Mouse (Mus musculus) embryonic stem cell, embryonic (primary cell): ENCODE measurements around the gene Ndufv3.

ENCODE experiments used
- CTCF ChIA-PET, 4 experiments: fragments of 300-600 bp in 2 of 4; fragments of 350-600 bp in 2 of 4; sonication (Branson Sonifier 250); formaldehyde crosslinking; loops; one replicate each; lab custom pipeline; 2022; ENCODE audit warnings: inconsistent platforms in 2 of 4; lab: Charles Lee
- POLR2A ChIA-PET, 4 experiments: fragments of 300-600 bp in 2 of 4; fragments of 350-600 bp in 2 of 4; sonication (Branson Sonifier 250); formaldehyde crosslinking; loops; one replicate each; lab custom pipeline; 2022; ENCODE audit warnings: antibody characterized with exemption in 4 of 4, inconsistent platforms in 1 of 4; lab: Charles Lee

Ndufv3 gene

GRCm38 (mm10) chr17:31557947-31558542 lies 38.1 kb downstream of the Ndufv3 start:
- ChIA-PET CTCF (interaction anchor here in 1 of 4 experiments (0.7 kb wide), 1 partner anchor 68 kb away, joined by 3 read pairs; no protein-coding TSS in a partner anchor), POLR2A (interaction anchor here (0.6 to 5.4 kb wide), 56 partner anchors 8 to 287 kb away, joined by 3 to 52 read pairs (median 5); partner anchors contain the start of genes Cbs (in 2 of the 4) and Pde9a (in 1 of the 4))

- CTCF ChIA-PET, result no interaction called here
- POLR2A ChIA-PET, result interaction anchor here in 3 of 4 experiments (0.6 to 5.4 kb wide), 60 partner anchors 8 to 554 kb away, joined by 3 to 52 read pairs (median 4); partner anchors contain the start of genes Cbs (in 2 of the 3), Ndufv3 (in 1 of the 3) and Wdr4 (in 1 of the 3)
Measured at GRCm38 (mm10) chr17:31559021-31559789, 39.3 kb downstream of the Ndufv3 start.

GRCm38 (mm10) chr17:31563632-31564014 lies 43.7 kb downstream of the Ndufv3 start:
- POLR2A ChIA-PET, result interaction anchor here (0.5 to 9.5 kb wide), 73 partner anchors 7 to 759 kb away, joined by 3 to 182 read pairs (median 4); partner anchors contain the start of genes Cbs (in 3 of the 4), Ndufv3 (in 2 of the 4), Wdr4 (in 2 of the 4) and Abcg1 (in 1 of the 4)
- CTCF ChIA-PET, result interaction anchor here in 3 of 4 experiments (0.5 to 1.7 kb wide), 7 partner anchors 10 to 902 kb away, joined by 3 to 10 read pairs (median 3); no protein-coding TSS in a partner anchor

GRCm38 (mm10) chr17:31564015-31564857 lies 44.3 kb downstream of the Ndufv3 start, which contains the start of gene Pknox1:
Gene Pknox1 (plus strand): TSS chr17:31564734.
- POLR2A ChIA-PET, result interaction anchor here (0.5 to 9.5 kb wide), 88 partner anchors 8 to 758 kb away, joined by 3 to 182 read pairs (median 4); partner anchors contain the start of genes Cbs (in 3 of the 4), Ndufv3 (in 2 of the 4), Wdr4 (in 2 of the 4) and Abcg1 (in 1 of the 4)
- CTCF ChIA-PET, result interaction anchor here in 3 of 4 experiments (0.5 to 1.7 kb wide), 11 partner anchors 9 to 902 kb away, joined by 3 to 10 read pairs (median 3); no protein-coding TSS in a partner anchor

GRCm38 (mm10) chr17:31564858-31565140 lies 44.9 kb downstream of the Ndufv3 start:
- ChIA-PET CTCF (interaction anchor here in 2 of 4 experiments (0.6 to 1.7 kb wide), 5 partner anchors 72 to 446 kb away, joined by 3 to 10 read pairs (median 4); no protein-coding TSS in a partner anchor), POLR2A (interaction anchor here (0.5 to 9.5 kb wide), 78 partner anchors 8 to 757 kb away, joined by 3 to 182 read pairs (median 4); partner anchors contain the start of genes Cbs (in 3 of the 4), Ndufv3 (in 2 of the 4), Wdr4 (in 2 of the 4) and Abcg1 (in 1 of the 4))

GRCm38 (mm10) chr17:31565141-31566056 lies 45.5 kb downstream of the Ndufv3 start:
- CTCF ChIA-PET, result interaction anchor here (0.6 to 2.1 kb wide), 12 partner anchors 9 to 446 kb away, joined by 3 to 10 read pairs (median 6); no protein-coding TSS in a partner anchor
- POLR2A ChIA-PET, result interaction anchor here (0.6 to 9.5 kb wide), 54 partner anchors 7 to 289 kb away, joined by 3 to 182 read pairs (median 4); partner anchors contain the start of genes Cbs (in 2 of the 4), Wdr4 (in 2 of the 4) and Ndufv3 (in 1 of the 4)

GRCm38 (mm10) chr17:31566276-31566675 lies 46.4 kb downstream of the Ndufv3 start:
- CTCF ChIA-PET, result interaction anchor here (0.5 to 2.1 kb wide), 7 partner anchors 8 to 74 kb away, joined by 4 to 9 read pairs (median 5); no protein-coding TSS in a partner anchor
- POLR2A ChIA-PET, result interaction anchor here (0.6 to 9.5 kb wide), 41 partner anchors 8 to 308 kb away, joined by 3 to 182 read pairs (median 5); partner anchors contain the start of genes Cbs (in 2 of the 4), Wdr4 (in 2 of the 4) and Ndufv3 (in 1 of the 4)

- ChIA-PET POLR2A (interaction anchor here (0.7 to 9.5 kb wide), 10 partner anchors 10 to 284 kb away, joined by 3 to 182 read pairs (median 4); no protein-coding TSS in a partner anchor), CTCF (interaction anchor here in 1 of 4 experiments (1.3 kb wide), 1 partner anchor 37 kb away, joined by 3 read pairs; no protein-coding TSS in a partner anchor)
Measured at GRCm38 (mm10) chr17:31569756-31570155, 49.8 kb downstream of the Ndufv3 start.

GRCm38 (mm10) chr17:31570321-31570925 lies 50.5 kb downstream of the Ndufv3 start:
- CTCF ChIA-PET, result interaction anchor here in 2 of 4 experiments (0.5 to 0.7 kb wide), 3 partner anchors 123 to 938 kb away, joined by 3 to 4 read pairs (median 3); no protein-coding TSS in a partner anchor
- POLR2A ChIA-PET, result interaction anchor here (0.5 to 9.5 kb wide), 14 partner anchors 9 to 963 kb away, joined by 3 to 182 read pairs (median 4); no protein-coding TSS in a partner anchor

- ChIA-PET POLR2A (interaction anchor here in 2 of 4 experiments (0.7 to 9.5 kb wide), 4 partner anchors 8 to 182 kb away, joined by 3 to 182 read pairs (median 16); no protein-coding TSS in a partner anchor), CTCF (interaction anchor here in 1 of 4 experiments (0.9 kb wide), 1 partner anchor 35 kb away, joined by 3 read pairs; no protein-coding TSS in a partner anchor)
Measured at GRCm38 (mm10) chr17:31571689-31572088, 51.8 kb downstream of the Ndufv3 start.

- CTCF ChIA-PET, result interaction anchor here in 3 of 4 experiments (0.6 to 1.6 kb wide), 6 partner anchors 9 to 107 kb away, joined by 3 to 9 read pairs (median 4); no protein-coding TSS in a partner anchor
- POLR2A ChIA-PET, result interaction anchor here (0.5 to 13.8 kb wide), 39 partner anchors 7 to 250 kb away, joined by 3 to 182 read pairs (median 5); partner anchors contain the start of genes Pknox1 (in 3 of the 4), Cbs (in 2 of the 4) and Wdr4 (in 1 of the 4)
Measured at GRCm38 (mm10) chr17:31574662-31575061, 54.7 kb downstream of the Ndufv3 start.

- ChIA-PET POLR2A (interaction anchor here in 3 of 4 experiments (0.9 to 13.8 kb wide), 23 partner anchors 9 to 190 kb away, joined by 3 to 182 read pairs (median 5); partner anchors contain the start of genes Pknox1 (in 3 of the 3), Cbs (in 2 of the 3) and Wdr4 (in 1 of the 3)), CTCF (interaction anchor here in 1 of 4 experiments (1.1 kb wide), 1 partner anchor 30 kb away, joined by 3 read pairs; no protein-coding TSS in a partner anchor)
Measured at GRCm38 (mm10) chr17:31576394-31577175, 56.7 kb downstream of the Ndufv3 start.

- ChIA-PET CTCF (interaction anchor here in 3 of 4 experiments (0.5 to 0.8 kb wide), 4 partner anchors 9 to 382 kb away, joined by 3 to 4 read pairs (median 3); no protein-coding TSS in a partner anchor), POLR2A (interaction anchor here in 3 of 4 experiments (0.5 to 13.8 kb wide), 12 partner anchors 7 to 140 kb away, joined by 3 to 182 read pairs (median 6); partner anchors contain the start of genes Pknox1 (in 2 of the 3) and Cbs (in 1 of the 3))
Measured at GRCm38 (mm10) chr17:31580344-31580743, 60.4 kb downstream of the Ndufv3 start.
